Mouse (Mus musculus) intestine, embryonic 15.5 days (tissue): Measurements from ENCODE around the gene Unc13a. TPM values are rescaled to one million over a fixed set of nuclear protein-coding genes. Genes with fewer than 3 reads are reported as not detected.
A peak's percentile ranks its signal among the peaks of the same experiment; 100 is the strongest.

Experiments
- ATAC-seq: fragments of 200-750 bp; cut with Nextera tagmentation; 2 replicates; pipeline ENCODE4 v1.8.0; 2017; ENCODE audit warnings: moderate TSS enrichment, moderate library complexity
- H3K27ac ChIP-seq: fragments of 300-500 bp; sonication (generic); 2 replicates; pipeline ENCODE4 v1.5.1; 2015; ENCODE audit warnings: mild to moderate bottlenecking, inconsistent platforms
- H3K27me3 ChIP-seq: fragments of 300-500 bp; sonication (generic); replicated peaks from 2 replicates; pipeline ENCODE4 v1.6.1; 2015; ENCODE audit warnings: inconsistent platforms
- H3K36me3 ChIP-seq: fragments of 300-500 bp; sonication (generic); 2 replicates; pipeline ENCODE4 v1.6.1; 2015; ENCODE audit warnings: inconsistent platforms
- H3K4me1 ChIP-seq: fragments of 300-500 bp; sonication (generic); replicated peaks from 2 replicates; pipeline ENCODE4 v1.6.1; 2015; ENCODE audit warnings: inconsistent platforms
- H3K4me2 ChIP-seq: fragments of 300-500 bp; sonication (generic); replicated peaks from 2 replicates; pipeline ENCODE4 v1.6.1; 2015; ENCODE audit warnings: mild to moderate bottlenecking, inconsistent platforms
- H3K4me3 ChIP-seq: fragments of 300-500 bp; sonication (generic); replicated peaks from 2 replicates; pipeline ENCODE4 v1.5.1; 2015; ENCODE audit warnings: inconsistent platforms
- H3K9ac ChIP-seq: fragments of 300-500 bp; sonication (generic); 2 replicates; pipeline ENCODE4 v1.6.1; 2015; ENCODE audit warnings: inconsistent platforms
- H3K9me3 ChIP-seq: fragments of 300-500 bp; sonication (generic); 2 replicates; pipeline ENCODE4 v1.6.1; 2016; ENCODE audit warnings: inconsistent platforms
- WGBS: fragments of 180-500 bp; shearing (Covaris S2); methylation state at CpG from one replicate; pipeline ENCODE4 v1.1.7; 2015; 5-methylcytosine and 5-hydroxymethylcytosine counted together
- polyA plus RNA-seq: library from polyadenylated mRNA; unstranded; fragments of >200 nt; fragmentation: Nextera tagmentation; extraction: Ambion mirVana; gene quantifications from 2 replicates; pipeline ENCODE4 v1.2.1, GENCODE M21; 2015

The Unc13a gene
- polyA plus RNA-seq, 1 experiment from 2014 or later: 1.3 TPM

DNA sequence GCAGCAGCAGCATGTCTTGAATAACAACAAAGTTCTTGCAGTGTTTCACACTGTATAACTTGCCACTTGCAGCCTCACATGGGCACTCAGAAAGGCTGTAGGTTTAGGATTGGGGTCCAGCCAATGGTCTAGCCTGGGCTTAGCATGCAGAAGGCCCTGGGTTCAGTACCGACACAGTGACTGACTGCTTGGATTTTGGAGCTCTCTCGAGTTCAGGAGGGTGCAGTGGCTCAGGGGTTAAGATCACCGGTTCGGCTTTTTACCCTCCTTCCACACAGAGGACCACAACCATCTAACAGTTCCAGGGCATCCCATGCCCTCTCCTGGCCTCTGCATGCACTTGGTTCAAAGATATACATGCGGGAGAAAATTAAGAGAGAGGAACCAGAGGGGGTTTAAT is 80.5 kb downstream of the Unc13a start:
- Histone ChIP-seq H3K4me3 (peak overlapping the region; percentile 88), H3K9me3 (no peaks in the 10 kb centered on the region), H3K36me3 (0 out of 2 replicates have a peak, but pooled peaks cover 6% of the 10 kb centered on the region), H3K9ac (peak overlapping the region; percentile 93), H3K27me3 (no peaks in the 10 kb centered on the region), H3K4me1 (peaks cover 26% of the 10 kb centered on the region), H3K4me2 (peak overlapping the region; percentile 87), H3K27ac (peak overlapping the region; percentile 99)
- 19% methylated on average over 5 of the region's 5 CpGs for WGBS
- no peak for ATAC-seq

DNA sequence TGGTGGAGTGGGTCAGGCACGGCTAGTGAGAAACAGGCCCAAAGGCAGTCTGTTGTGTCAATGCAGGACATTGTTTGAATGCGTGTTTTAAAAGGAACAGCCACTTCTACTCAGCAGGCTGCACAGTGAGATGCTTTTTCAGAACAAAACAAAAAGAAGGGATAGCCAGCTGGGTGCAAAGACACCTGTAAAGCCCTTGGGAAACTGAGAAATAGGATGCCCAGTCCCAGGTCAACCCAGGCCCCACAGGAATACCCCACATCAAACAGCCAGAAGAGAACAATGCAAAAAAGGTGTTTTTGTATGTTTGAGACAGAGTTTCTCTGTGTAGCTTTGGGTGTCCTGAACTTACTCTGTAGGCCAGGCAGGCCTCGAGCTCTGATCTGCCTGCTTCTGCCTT is 82.8 kb downstream of the Unc13a start:
- H3K27me3 ChIP-seq: no peaks in the 10 kb centered on the region
- H3K9me3 ChIP-seq: no peaks in the 10 kb centered on the region
- no peak for ATAC-seq
- WGBS: 80% methylated on average over 3 of the region's 3 CpGs
- no peak overlapping the region for H3K4me3 ChIP-seq
- H3K9ac ChIP-seq: no peak overlapping the region
- H3K27ac ChIP-seq: no peak overlapping the region
- peaks cover 20% of the 10 kb centered on the region for H3K4me1 ChIP-seq
- H3K36me3 ChIP-seq: peaks cover 11% of the 10 kb centered on the region; the same call in 1 of the 2 replicates
- H3K4me2 ChIP-seq: no peak overlapping the region

- H3K9ac ChIP-seq: no peak overlapping the region
- no peaks in the 10 kb centered on the region for H3K27me3 ChIP-seq
- no peak overlapping the region for H3K4me3 ChIP-seq
- H3K9me3 ChIP-seq: no peaks in the 10 kb centered on the region
- H3K4me2 ChIP-seq: no peak overlapping the region
- no peak for ATAC-seq
- 81% methylated on average over 2 of the region's 2 CpGs for whole genome bisulfite sequencing
- peaks cover 8% of the 10 kb centered on the region for H3K4me1 ChIP-seq
- H3K36me3 ChIP-seq: peaks cover 11% of the 10 kb centered on the region; the same call in 1 of the 2 replicates
- no peak overlapping the region for H3K27ac ChIP-seq
Measured at GRCm38 (mm10) chr8:71586891-71587290, 84.7 kb downstream of the Unc13a start.

DNA sequence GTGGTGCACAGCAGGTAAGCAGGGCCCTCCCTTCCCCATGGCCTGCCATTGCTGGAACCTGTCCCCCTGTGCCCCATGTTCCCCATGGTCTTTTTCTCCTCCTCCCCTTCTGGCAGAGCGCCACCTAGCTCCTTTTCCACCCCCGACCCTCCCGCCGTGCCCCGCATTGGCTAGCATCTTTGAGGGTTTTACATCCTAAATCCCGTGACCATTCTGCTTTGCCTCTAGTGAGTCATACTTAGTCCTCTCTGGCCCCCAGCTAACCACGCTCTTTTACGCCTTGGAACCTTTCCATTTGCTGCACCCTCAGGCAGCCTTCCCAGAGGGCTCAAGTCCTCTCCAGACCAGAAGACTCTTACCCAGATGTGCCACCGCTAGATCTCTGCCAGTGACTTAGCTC is 91.4 kb downstream of the Unc13a start:
- ATAC-seq: no peak
- Histone ChIP-seq H3K27me3 (no peaks in the 10 kb centered on the region), H3K9ac (no peak overlapping the region), H3K4me2 (no peak overlapping the region), H3K4me3 (no peak overlapping the region), H3K36me3 (no peaks in the 10 kb centered on the region; the same call in 1 of the 2 replicates), H3K9me3 (no peaks in the 10 kb centered on the region), H3K4me1 (peaks cover 3% of the 10 kb centered on the region; the same call in 1 of the 2 replicates), H3K27ac (no peak overlapping the region)
- 67% methylated on average over 9 of the region's 9 CpGs for WGBS

DNA sequence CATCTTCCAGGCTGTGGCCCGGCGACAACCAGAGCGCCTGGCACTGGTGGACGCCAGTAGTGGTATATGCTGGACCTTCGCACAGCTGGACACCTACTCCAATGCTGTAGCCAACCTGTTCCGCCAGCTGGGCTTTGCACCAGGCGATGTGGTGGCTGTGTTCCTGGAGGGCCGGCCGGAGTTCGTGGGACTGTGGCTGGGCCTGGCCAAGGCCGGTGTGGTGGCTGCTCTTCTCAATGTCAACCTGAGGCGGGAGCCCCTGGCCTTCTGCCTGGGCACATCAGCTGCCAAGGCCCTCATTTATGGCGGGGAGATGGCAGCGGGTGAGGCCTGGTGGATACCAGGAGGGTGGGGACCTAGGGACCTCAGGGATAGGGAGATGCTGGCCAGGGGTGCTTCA is 92.1 kb downstream of the Unc13a start:
- Histone ChIP-seq H3K4me2 (no peak overlapping the region), H3K36me3 (no peaks in the 10 kb centered on the region; the same call in 1 of the 2 replicates), H3K9ac (no peak overlapping the region), H3K9me3 (no peaks in the 10 kb centered on the region), H3K27ac (no peak overlapping the region), H3K4me1 (peaks cover 3% of the 10 kb centered on the region; the same call in 1 of the 2 replicates), H3K27me3 (no peaks in the 10 kb centered on the region), H3K4me3 (no peak overlapping the region)
- 87% methylated on average over 14 of the region's 14 CpGs for WGBS
- ATAC-seq: no peak

GRCm38 (mm10) chr8:71579009-71579408 is 92.5 kb downstream of the Unc13a start:
- Histone ChIP-seq H3K9ac (no peak overlapping the region), H3K4me3 (no peak overlapping the region), H3K4me1 (peaks cover 3% of the 10 kb centered on the region; the same call in 1 of the 2 replicates), H3K27ac (no peak overlapping the region), H3K36me3 (no peaks in the 10 kb centered on the region; the same call in 1 of the 2 replicates), H3K27me3 (no peaks in the 10 kb centered on the region), H3K9me3 (no peaks in the 10 kb centered on the region), H3K4me2 (no peak overlapping the region)
- 63% methylated on average over 1 of the region's 1 CpGs for WGBS
- no peak for ATAC-seq

DNA sequence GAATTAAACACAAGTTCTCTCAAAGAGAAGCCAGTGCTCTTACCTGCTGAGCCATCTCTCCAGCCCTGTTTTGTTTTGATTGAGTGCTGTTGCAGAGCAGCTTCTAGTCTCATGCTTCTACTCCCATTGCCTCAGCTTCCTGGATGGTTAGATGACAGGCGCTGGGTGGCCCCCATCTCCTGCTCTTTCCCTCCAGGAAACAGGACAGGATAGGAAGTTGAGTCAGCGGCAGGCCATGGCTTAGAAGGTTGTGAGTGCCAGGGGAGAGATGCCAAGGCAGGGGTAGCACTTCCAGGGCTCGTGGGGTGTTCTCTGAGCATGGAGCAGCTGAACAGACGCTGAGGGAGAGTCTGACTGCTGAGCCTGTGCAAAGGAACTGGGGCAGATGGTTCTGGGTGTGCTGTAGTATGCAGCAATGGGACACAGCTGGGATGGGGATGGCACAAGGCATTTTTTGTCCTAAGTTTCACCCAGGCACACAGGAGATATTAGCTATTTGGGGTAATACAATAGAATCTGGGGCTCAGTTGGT is 93.6 kb downstream of the Unc13a start:
- Histone ChIP-seq H3K9me3 (no peaks in the 10 kb centered on the region), H3K27ac (no peak overlapping the region), H3K27me3 (no peaks in the 10 kb centered on the region), H3K9ac (no peak overlapping the region), H3K36me3 (no peaks in the 10 kb centered on the region), H3K4me2 (no peak overlapping the region), H3K4me3 (no peak overlapping the region), H3K4me1 (peaks cover 3% of the 10 kb centered on the region; the same call in 1 of the 2 replicates)
- no peak for ATAC-seq
- WGBS: 71% methylated on average over 4 of the region's 4 CpGs

DNA sequence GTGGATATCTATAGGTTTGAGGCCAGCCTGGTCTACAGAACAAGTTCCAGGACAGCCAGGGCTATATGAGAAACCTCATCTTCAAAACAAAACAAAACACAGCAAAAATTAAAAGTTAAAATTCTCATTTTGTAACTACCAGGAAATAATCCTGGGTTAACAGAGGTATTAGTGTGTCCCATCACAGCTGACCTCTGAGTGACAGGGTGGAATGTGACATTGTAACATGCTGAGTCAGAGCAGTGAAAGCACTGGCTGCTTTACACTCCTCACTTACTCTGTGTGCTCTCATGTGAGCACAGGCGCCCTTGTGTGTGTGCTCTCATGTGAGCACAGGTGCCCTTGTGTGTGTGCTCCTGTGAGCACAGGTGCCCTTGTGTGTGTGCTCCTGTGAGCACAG is 96.5 kb downstream of the Unc13a start:
- Histone ChIP-seq H3K4me1 (peaks cover 7% of the 10 kb centered on the region; the same call in 1 of the 2 replicates), H3K4me3 (no peak overlapping the region), H3K9me3 (no peaks in the 10 kb centered on the region), H3K27ac (no peak overlapping the region), H3K4me2 (no peak overlapping the region), H3K36me3 (no peaks in the 10 kb centered on the region), H3K27me3 (no peaks in the 10 kb centered on the region), H3K9ac (no peak overlapping the region)
- ATAC-seq: no peak
- WGBS: 68% methylated on average over 1 of the region's 1 CpGs

DNA sequence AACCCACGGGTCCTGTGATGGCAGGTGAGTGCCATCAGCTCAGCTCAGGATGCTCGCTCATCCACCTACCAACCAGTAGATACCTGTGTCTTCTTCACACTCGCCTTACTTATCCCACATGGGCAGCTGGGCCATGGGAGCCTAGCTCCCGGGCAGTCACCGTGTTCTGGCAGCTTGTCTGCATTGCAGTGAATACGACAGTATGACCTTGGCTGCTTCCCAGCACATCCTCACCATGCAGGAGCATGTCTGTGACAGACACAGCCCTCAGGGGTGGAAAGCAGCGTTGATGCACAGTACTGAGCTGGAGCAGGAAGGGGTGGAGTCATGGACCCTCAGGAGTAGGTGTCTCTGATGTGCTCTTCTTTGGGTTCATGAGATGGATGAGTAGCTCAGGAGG is 97.1 kb downstream of the Unc13a start:
- H3K4me1 ChIP-seq: peaks cover 7% of the 10 kb centered on the region
- H3K4me3 ChIP-seq: no peak overlapping the region
- no peaks in the 10 kb centered on the region for H3K36me3 ChIP-seq
- no peak overlapping the region for H3K4me2 ChIP-seq
- no peaks in the 10 kb centered on the region for H3K27me3 ChIP-seq
- H3K9ac ChIP-seq: no peak overlapping the region
- H3K27ac ChIP-seq: no peak overlapping the region
- no peak for ATAC-seq
- H3K9me3 ChIP-seq: no peaks in the 10 kb centered on the region
- 75% methylated on average over 7 of the region's 7 CpGs for WGBS

Other genes with a start within 250 kb of the Unc13a start
- 34.6 and 37.5 TPM in 2 replicates for gene Abhd8, start 208.1 kb downstream of the Unc13a start, polyA plus RNA-seq
- gene Mrpl34, start 206.8 kb downstream of the Unc13a start, polyA plus RNA-seq: 199 and 214 TPM in 2 replicates
- 90.2 and 91.3 TPM in 2 replicates for gene Dda1, start 202.6 kb downstream of the Unc13a start, polyA plus RNA-seq
- 1.4 TPM in 2 replicates for gene Ano8, start 185.8 kb downstream of the Unc13a start, polyA plus RNA-seq
- 13.6 and 16.3 TPM in 2 replicates for gene Gtpbp3, start 183.7 kb downstream of the Unc13a start, polyA plus RNA-seq
- gene Plvap, start 160.0 kb downstream of the Unc13a start, polyA plus RNA-seq: 76.8 and 79.2 TPM in 2 replicates
- 0.32 and 0.43 TPM in 2 replicates for gene Ccdc194, start 146.0 kb downstream of the Unc13a start, polyA plus RNA-seq
- 43.0 and 45.5 TPM in 2 replicates for gene Bst2, start 134.3 kb downstream of the Unc13a start, polyA plus RNA-seq
- 103 and 115 TPM in 2 replicates for gene Mvb12a, start 128.8 kb downstream of the Unc13a start, polyA plus RNA-seq
- 2.1 and 2.8 TPM in 2 replicates for gene Tmem221, start 112.9 kb downstream of the Unc13a start, polyA plus RNA-seq
- 0.06 TPM in 1 of 2 replicates, not detected in the other for gene Nxnl1, start 105.2 kb downstream of the Unc13a start, polyA plus RNA-seq
- gene Slc27a1, start 102.9 kb downstream of the Unc13a start, polyA plus RNA-seq: 23.3 and 25.1 TPM in 2 replicates
- 241 and 243 TPM in 2 replicates for gene Pgls, start 79.6 kb downstream of the Unc13a start, polyA plus RNA-seq
- gene Fam129c, start 74.1 kb downstream of the Unc13a start, polyA plus RNA-seq: 2.9 and 3.6 TPM in 2 replicates
- gene Colgalt1, start 60.8 kb downstream of the Unc13a start, polyA plus RNA-seq: 70.8 and 73.5 TPM in 2 replicates
- gene Jak3, start 4.5 kb upstream of the Unc13a start, polyA plus RNA-seq: 9.0 and 9.2 TPM in 2 replicates
- 1.2 and 1.9 TPM in 2 replicates for gene Insl3, start 17.5 kb upstream of the Unc13a start, polyA plus RNA-seq
- 16.0 and 17.0 TPM in 2 replicates for gene B3gnt3, start 30.0 kb upstream of the Unc13a start, polyA plus RNA-seq
- gene Fcho1, start 54.0 kb upstream of the Unc13a start, polyA plus RNA-seq: 5.3 and 7.1 TPM in 2 replicates
- 4.2 and 5.4 TPM in 2 replicates for gene Zfp709, start 210.3 kb upstream of the Unc13a start, polyA plus RNA-seq
- gene Zfp882, start 236.9 kb upstream of the Unc13a start, polyA plus RNA-seq: 3.8 and 4.4 TPM in 2 replicates
- gene Zfp617, start 236.9 kb upstream of the Unc13a start, polyA plus RNA-seq: 18.4 and 20.0 TPM in 2 replicates